Mouse (Mus musculus) midbrain, embryonic 16.5 days (tissue): ENCODE measurements around the gene Hhipl1. TPM values are rescaled to one million over a fixed set of nuclear protein-coding genes. Genes with fewer than 3 reads are reported as not detected.
A peak's percentile ranks its signal among the peaks of the same experiment; 100 is the strongest.

ENCODE experiments used
- ATAC-seq: fragments of 200-750 bp; cut with Nextera tagmentation; 2 replicates; pipeline ENCODE4 v1.8.0; 2017; ENCODE audit warnings: moderate TSS enrichment
- H3K27ac ChIP-seq: fragments of 300-500 bp; sonication (generic); 2 replicates; pipeline ENCODE4 v1.5.1; 2014; ENCODE audit warnings: mild to moderate bottlenecking, low read length, mixed read lengths
- H3K27me3 ChIP-seq: fragments of 300-500 bp; sonication (generic); 2 replicates; pipeline ENCODE4 v1.6.1; 2014; ENCODE audit warnings: low read depth, low read length, mixed read lengths; ENCODE audit not compliant: control insufficient read depth, insufficient read depth
- H3K36me3 ChIP-seq: fragments of 300-500 bp; sonication (generic); 2 replicates; pipeline ENCODE4 v1.6.1; 2014; ENCODE audit warnings: mild to moderate bottlenecking, low read length, moderate library complexity, mixed read lengths; ENCODE audit not compliant: control insufficient read depth, insufficient read depth
- H3K4me1 ChIP-seq: fragments of 300-500 bp; sonication (generic); 2 replicates; pipeline ENCODE4 v1.6.1; 2014; ENCODE audit warnings: mild to moderate bottlenecking, low read length, mixed read lengths; ENCODE audit not compliant: control insufficient read depth, insufficient read depth
- H3K4me2 ChIP-seq: fragments of 300-500 bp; sonication (generic); 2 replicates; pipeline ENCODE4 v1.6.1; 2014; ENCODE audit warnings: mild to moderate bottlenecking, low read length, mixed read lengths
- H3K4me3 ChIP-seq: fragments of 300-500 bp; sonication (generic); 2 replicates; pipeline ENCODE4 v1.5.1; 2014; ENCODE audit warnings: low read depth, mild to moderate bottlenecking, low read length, moderate library complexity, mixed read lengths
- H3K9ac ChIP-seq: fragments of 300-500 bp; sonication (generic); 2 replicates; pipeline ENCODE4 v1.6.1; 2014; ENCODE audit warnings: low read depth, low read length, mixed read lengths
- H3K9me3 ChIP-seq: fragments of 300-500 bp; sonication (generic); replicated peaks from 2 replicates; pipeline ENCODE4 v1.6.1; 2014; ENCODE audit warnings: mild to moderate bottlenecking, low read length, mixed read lengths; ENCODE audit not compliant: control insufficient read depth, poor library complexity, severe bottlenecking
- WGBS: fragments of 180-500 bp; shearing (Covaris S2); extraction: QIAGEN DNeasy Blood & Tissue Kit; methylation state at CpG from one replicate; pipeline ENCODE4 v1.1.7; 2014; 5-methylcytosine and 5-hydroxymethylcytosine counted together
- polyA plus RNA-seq: library from polyadenylated mRNA; unstranded; fragments of >200 nt; fragmentation: Nextera tagmentation; extraction: Ambion mirVana; gene quantifications from 2 replicates; pipeline ENCODE4 v1.2.1, GENCODE M21; 2015

Hhipl1 gene
- polyA plus RNA-seq, 1 experiment from 2014 or later: 2.7 TPM

DNA sequence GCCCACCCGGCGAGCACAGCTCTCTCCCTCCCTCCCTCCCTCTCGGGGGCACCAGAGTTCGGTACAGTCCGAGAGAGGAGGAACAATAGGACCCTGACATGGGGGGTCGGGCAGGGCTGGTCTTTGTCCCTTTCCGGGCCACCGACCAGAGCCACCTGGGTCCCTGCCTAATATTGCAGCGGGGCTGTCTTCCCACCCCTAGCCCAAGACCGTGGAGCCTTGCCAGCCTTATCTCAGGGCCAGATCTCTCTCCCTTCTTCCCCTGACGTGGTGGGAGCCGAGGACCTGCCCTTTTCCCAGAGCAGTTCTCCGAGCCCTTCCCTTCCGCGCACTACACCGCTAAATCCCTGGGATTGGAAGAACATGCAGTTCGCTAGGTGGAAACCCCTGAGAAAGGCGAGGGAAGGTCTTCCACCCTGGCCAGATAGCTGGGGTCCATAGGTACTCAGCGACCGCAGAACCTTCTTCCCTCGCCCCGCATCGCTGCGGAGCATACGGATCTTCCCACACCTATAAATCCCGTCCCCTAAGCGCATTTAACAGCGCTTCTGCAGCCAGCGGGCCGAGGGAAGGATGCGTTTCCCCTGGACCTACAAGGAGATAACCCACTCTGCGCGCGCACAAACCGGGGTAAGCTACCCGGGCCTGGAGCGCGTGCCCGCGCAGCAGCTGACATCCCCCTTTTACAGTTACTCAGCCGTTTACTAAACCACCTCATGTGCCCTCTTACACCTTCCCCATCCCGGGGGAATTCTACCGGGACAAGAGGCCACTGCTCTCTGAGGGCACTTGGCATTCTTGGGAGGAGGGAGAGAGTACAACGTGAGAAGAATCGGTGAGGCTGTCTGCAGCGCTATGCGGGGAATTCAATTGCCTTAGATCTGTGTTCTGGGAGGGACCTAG lies 29.9 kb upstream of the Hhipl1 start:
- Histone ChIP-seq H3K36me3 (no peaks in the 10 kb centered on the region), H3K9ac (peak overlapping the region; percentile 84), H3K4me1 (peaks cover 45% of the 10 kb centered on the region), H3K4me3 (peak overlapping the region; percentile 86), H3K27ac (peak overlapping the region; percentile 95), H3K27me3 (no peaks in the 10 kb centered on the region), H3K9me3 (no peaks in the 10 kb centered on the region), H3K4me2 (peak overlapping the region; percentile 76)
- ATAC-seq: peak; percentile 1; the same call in 1 of the 2 replicates
- under 1% methylated on average over 45 of the region's 47 CpGs for WGBS

GRCm38 (mm10) chr12:108277341-108277841 lies 28.7 kb upstream of the Hhipl1 start:
- H3K9me3 ChIP-seq: no peaks in the 10 kb centered on the region
- peak overlapping the region; percentile 95 for H3K27ac ChIP-seq
- no peak for ATAC-seq

DNA sequence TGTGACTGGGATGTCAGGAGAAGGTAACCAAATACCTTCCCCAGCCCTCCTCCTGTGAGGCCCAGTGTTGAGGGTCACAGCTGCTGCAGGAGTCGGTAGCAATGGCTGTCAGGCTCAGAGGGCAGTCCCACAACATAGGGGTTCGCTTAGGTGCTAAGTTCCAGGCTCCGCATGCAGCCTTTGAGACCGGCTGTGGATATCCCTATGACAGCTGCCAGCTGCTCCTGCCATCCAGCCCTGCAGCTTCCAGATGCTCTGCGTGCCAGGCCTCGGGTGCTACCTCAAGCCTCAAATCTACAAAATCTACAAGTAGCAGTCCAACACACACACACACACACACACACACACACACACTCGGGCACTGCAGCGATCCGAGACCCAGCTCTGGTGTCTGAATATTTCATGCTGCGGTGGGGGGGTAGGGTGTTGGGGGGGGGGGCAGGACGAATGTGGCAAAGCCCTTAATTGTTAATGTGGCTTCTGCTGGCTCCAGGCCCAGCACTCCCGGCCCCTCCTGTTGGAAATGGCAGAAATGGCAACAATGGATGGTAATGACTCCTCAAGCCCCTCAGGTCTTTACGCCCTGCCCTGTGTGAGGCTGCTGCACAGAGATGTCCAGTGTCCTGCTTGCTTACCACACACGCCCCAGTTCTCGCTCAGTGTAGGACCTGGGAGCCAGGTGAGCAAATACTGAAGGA lies 27.7 kb upstream of the Hhipl1 start:
- H3K4me1 ChIP-seq: peaks cover 23% of the 10 kb centered on the region
- H3K4me2 ChIP-seq: peak overlapping the region; percentile 76
- no peak for ATAC-seq
- no peak overlapping the region; the same call in 1 of the 2 replicates for H3K4me3 ChIP-seq
- H3K9me3 ChIP-seq: no peaks in the 10 kb centered on the region
- 28% methylated on average over 15 of the region's 15 CpGs for WGBS
- no peaks in the 10 kb centered on the region for H3K27me3 ChIP-seq
- no peaks in the 10 kb centered on the region for H3K36me3 ChIP-seq
- peak overlapping the region; percentile 95 for H3K27ac ChIP-seq
- H3K9ac ChIP-seq: peak overlapping the region; percentile 43; the same call in 1 of the 2 replicates

More at GRCm38 (mm10) chr12:108277341-108277841, 28.7 kb upstream of the Hhipl1 start:
- Histone ChIP-seq H3K4me1 (peaks cover 33% of the 10 kb centered on the region), H3K4me3 (peak overlapping the region; percentile 86), H3K9ac (peak overlapping the region; percentile 43), H3K4me2 (peak overlapping the region; percentile 76), H3K36me3 (no peaks in the 10 kb centered on the region), H3K27me3 (no peaks in the 10 kb centered on the region)
- 1% methylated on average over 12 of the region's 12 CpGs for WGBS

- H3K4me3 ChIP-seq: no peak overlapping the region
- H3K4me2 ChIP-seq: peak overlapping the region; percentile 29; the same call in 1 of the 2 replicates
- H3K4me1 ChIP-seq: peaks cover 18% of the 10 kb centered on the region
- no peaks in the 10 kb centered on the region for H3K27me3 ChIP-seq
- no peak overlapping the region for H3K9ac ChIP-seq
- ATAC-seq: peak; percentile 63
- no peaks in the 10 kb centered on the region for H3K36me3 ChIP-seq
- no peaks in the 10 kb centered on the region for H3K9me3 ChIP-seq
- peak overlapping the region; percentile 51 for H3K27ac ChIP-seq
- WGBS: 28% methylated on average over 14 of the region's 14 CpGs
Observed at GRCm38 (mm10) chr12:108284455-108285224, 21.4 kb upstream of the Hhipl1 start.

DNA sequence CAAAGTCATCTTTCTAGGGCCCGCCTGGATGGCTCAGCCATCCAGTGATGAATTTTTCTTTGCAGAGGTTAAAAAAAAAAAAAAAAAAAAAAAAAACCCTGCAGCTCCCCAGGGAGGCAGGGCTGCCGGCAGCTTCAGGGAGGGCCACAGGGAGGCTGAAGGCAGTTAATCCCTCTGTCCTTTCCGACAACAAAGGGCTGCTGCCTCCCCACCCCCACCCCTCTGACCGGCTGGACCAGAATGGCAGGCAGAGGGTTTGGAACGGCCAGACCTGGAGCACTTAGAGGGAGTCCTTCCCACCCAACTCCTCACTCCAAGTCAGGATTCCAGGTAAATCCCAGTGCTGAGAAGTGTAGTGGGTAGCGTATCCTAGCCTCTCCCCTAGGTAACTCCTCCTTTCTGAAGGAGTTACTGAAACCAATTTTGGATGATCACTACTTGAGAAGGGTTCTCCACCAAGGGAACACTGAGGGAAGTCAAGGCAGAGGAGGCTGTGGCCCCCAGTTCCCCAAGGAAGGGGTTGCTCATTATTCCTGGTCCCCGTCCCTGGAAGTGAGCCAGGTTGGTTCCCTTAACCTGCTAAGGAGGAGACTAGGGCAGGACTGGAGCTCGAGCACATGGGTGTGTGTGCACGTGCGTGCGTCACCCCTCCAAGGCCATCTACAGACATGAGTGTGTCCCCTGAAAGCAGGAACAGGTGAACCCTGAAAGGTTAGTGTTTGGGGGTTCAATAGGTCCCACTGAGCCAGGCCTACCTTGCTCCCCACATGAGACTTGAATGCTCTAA lies 20.7 kb upstream of the Hhipl1 start:
- peak overlapping the region; percentile 29; the same call in 1 of the 2 replicates for H3K4me2 ChIP-seq
- WGBS: 21% methylated on average over 11 of the region's 11 CpGs
- H3K36me3 ChIP-seq: no peaks in the 10 kb centered on the region
- H3K9ac ChIP-seq: no peak overlapping the region
- H3K4me3 ChIP-seq: no peak overlapping the region
- H3K4me1 ChIP-seq: peaks cover 18% of the 10 kb centered on the region
- H3K27ac ChIP-seq: peak overlapping the region; percentile 51
- ATAC-seq: peak; percentile 29; the same call in 1 of the 2 replicates
- H3K9me3 ChIP-seq: no peaks in the 10 kb centered on the region
- H3K27me3 ChIP-seq: no peaks in the 10 kb centered on the region

- Histone ChIP-seq H3K27ac (no peak overlapping the region; the same call in 1 of the 2 replicates), H3K4me2 (no peak overlapping the region), H3K9ac (no peak overlapping the region), H3K9me3 (no peaks in the 10 kb centered on the region), H3K27me3 (no peaks in the 10 kb centered on the region), H3K4me1 (peaks cover 18% of the 10 kb centered on the region), H3K4me3 (no peak overlapping the region), H3K36me3 (no peaks in the 10 kb centered on the region)
- 83% methylated on average over 4 of the region's 4 CpGs for WGBS
- no peak for ATAC-seq
Observed at GRCm38 (mm10) chr12:108286381-108286780, 19.7 kb upstream of the Hhipl1 start.

GRCm38 (mm10) chr12:108287011-108287410 lies 19.1 kb upstream of the Hhipl1 start:
- H3K27ac ChIP-seq: no peak overlapping the region
- no peaks in the 10 kb centered on the region for H3K9me3 ChIP-seq
- H3K36me3 ChIP-seq: no peaks in the 10 kb centered on the region
- H3K4me1 ChIP-seq: peaks cover 18% of the 10 kb centered on the region
- no peak overlapping the region for H3K4me3 ChIP-seq
- ATAC-seq: no peak
- H3K4me2 ChIP-seq: no peak overlapping the region
- 94% methylated on average over 8 of the region's 8 CpGs for WGBS
- H3K27me3 ChIP-seq: no peaks in the 10 kb centered on the region
- H3K9ac ChIP-seq: no peak overlapping the region
